Mouse (Mus musculus): ENCODE results near the gene Smpdl3a. TPM values are rescaled to one million over a fixed set of nuclear protein-coding genes. Genes with fewer than 3 reads are reported as not detected.

The Smpdl3a gene
- polyA plus RNA-seq, 1 experiment from 2014 or later = 27.7 TPM

GRCm38 (mm10) chr10:57784131-57784875, 9.8 kb upstream of the Smpdl3a start:
- Histone ChIP-seq H3K9ac (ENCODE audit: low read length) (no peak overlapping the region), H3K4me2 (ENCODE audit: low read length) (peak overlapping the region; percentile 42), H3K4me1 (replicated peaks; ENCODE audit: control insufficient read depth, insufficient read depth, low read length) (peaks cover 11% of the 10 kb centered on the region), H3K27me3 (replicated peaks; ENCODE audit: control insufficient read depth, insufficient read depth, low read length) (no peaks in the 10 kb centered on the region), H3K4me3 (ENCODE audit: low read depth, low read length) (no peak overlapping the region; the same call in 1 of the 2 replicates), H3K9me3 (ENCODE audit: control insufficient read depth, low read length) (no peaks in the 10 kb centered on the region), H3K27ac (ENCODE audit: low read depth) (peak overlapping the region; percentile 4; the same call in 1 of the 2 replicates), H3K36me3 (ENCODE audit: control insufficient read depth, insufficient read depth, low read length) (no peaks in the 10 kb centered on the region)
- WGBS = 18% methylated on average over 7 of the region's 7 CpGs
- ATAC-seq (replicated peaks; ENCODE audit: low FRiP score, low TSS enrichment, low read depth) (peak; percentile 53; the same call in 1 of the 2 replicates), DNase-seq (ENCODE audit: low spot score) (peak; percentile 77)

- no peaks in the 10 kb centered on the region for H3K9me3 ChIP-seq (ENCODE audit: control insufficient read depth, low read length)
- peaks cover 11% of the 10 kb centered on the region for H3K4me1 ChIP-seq (replicated peaks; ENCODE audit: control insufficient read depth, insufficient read depth, low read length)
- peak within 1 kb of the TSS; percentile 11; the same call in 1 of the 2 replicates for H3K4me3 ChIP-seq (ENCODE audit: low read depth, low read length)
- H3K27me3 ChIP-seq (replicated peaks; ENCODE audit: control insufficient read depth, insufficient read depth, low read length) = no peaks in the 10 kb centered on the region
- no peak within 1 kb of the TSS for H3K9ac ChIP-seq (ENCODE audit: low read length)
- DNase-seq (ENCODE audit: low spot score) (no peak), ATAC-seq (replicated peaks; ENCODE audit: low FRiP score, low TSS enrichment, low read depth) (no peak)
- H3K27ac ChIP-seq (ENCODE audit: low read depth) = peak within 1 kb of the TSS; percentile 22; the same call in 1 of the 2 replicates
- peak within 1 kb of the TSS; percentile 42 for H3K4me2 ChIP-seq (ENCODE audit: low read length)
- H3K36me3 ChIP-seq (ENCODE audit: control insufficient read depth, insufficient read depth, low read length) = no peaks in the 10 kb centered on the region
- 16% methylated on average over 7 of the region's 7 CpGs for WGBS
These were observed 9.3 kb upstream of the Smpdl3a start, which contains the start of gene Fabp7 for GRCm38 (mm10) chr10:57784876-57785150. Fabp7 (plus strand) TSS chr10:57784881.

GRCm38 (mm10) chr10:57785552-57785951, 8.6 kb upstream of the Smpdl3a start:
- Histone ChIP-seq H3K9me3 (ENCODE audit: control insufficient read depth, low read length) (no peaks in the 10 kb centered on the region), H3K4me2 (ENCODE audit: low read length) (peak overlapping the region; percentile 42; the same call in 1 of the 2 replicates), H3K4me1 (replicated peaks; ENCODE audit: control insufficient read depth, insufficient read depth, low read length) (peaks cover 11% of the 10 kb centered on the region), H3K27ac (ENCODE audit: low read depth) (no peak overlapping the region), H3K27me3 (replicated peaks; ENCODE audit: control insufficient read depth, insufficient read depth, low read length) (no peaks in the 10 kb centered on the region), H3K36me3 (ENCODE audit: control insufficient read depth, insufficient read depth, low read length) (no peaks in the 10 kb centered on the region), H3K4me3 (ENCODE audit: low read depth, low read length) (no peak overlapping the region), H3K9ac (ENCODE audit: low read length) (no peak overlapping the region)
- DNase-seq (ENCODE audit: low spot score) (no peak), ATAC-seq (replicated peaks; ENCODE audit: low FRiP score, low TSS enrichment, low read depth) (no peak)
- 67% methylated on average over 2 of the region's 2 CpGs for WGBS

- H3K4me2 ChIP-seq (ENCODE audit: low read length) = no peak overlapping the region
- no peaks in the 10 kb centered on the region for H3K27me3 ChIP-seq (replicated peaks; ENCODE audit: control insufficient read depth, insufficient read depth, low read length)
- no peak overlapping the region for H3K4me3 ChIP-seq (ENCODE audit: low read depth, low read length)
- no peak overlapping the region for H3K27ac ChIP-seq (ENCODE audit: low read depth)
- WGBS = 91% methylated on average over 1 of the region's 1 CpGs
- peaks cover 6% of the 10 kb centered on the region; the same call in 1 of the 2 replicates for H3K4me1 ChIP-seq (replicated peaks; ENCODE audit: control insufficient read depth, insufficient read depth, low read length)
- ATAC-seq (replicated peaks; ENCODE audit: low FRiP score, low TSS enrichment, low read depth) = no peak
- no peaks in the 10 kb centered on the region for H3K36me3 ChIP-seq (ENCODE audit: control insufficient read depth, insufficient read depth, low read length)
- H3K9ac ChIP-seq (ENCODE audit: low read length) = no peak overlapping the region
- DNase-seq (ENCODE audit: low spot score) = no peak
- H3K9me3 ChIP-seq (ENCODE audit: control insufficient read depth, low read length) = no peaks in the 10 kb centered on the region
These were observed 1.2 kb upstream of the Smpdl3a start for GRCm38 (mm10) chr10:57792957-57793356.

- Histone ChIP-seq H3K36me3 (ENCODE audit: control insufficient read depth, insufficient read depth, low read length) (no peaks in the 10 kb centered on the region), H3K27me3 (replicated peaks; ENCODE audit: control insufficient read depth, insufficient read depth, low read length) (no peaks in the 10 kb centered on the region), H3K4me1 (replicated peaks; ENCODE audit: control insufficient read depth, insufficient read depth, low read length) (peaks cover 6% of the 10 kb centered on the region; the same call in 1 of the 2 replicates), H3K27ac (ENCODE audit: low read depth) (no peak overlapping the region), H3K9me3 (ENCODE audit: control insufficient read depth, low read length) (no peaks in the 10 kb centered on the region), H3K4me3 (ENCODE audit: low read depth, low read length) (peak overlapping the region; percentile 60), H3K4me2 (ENCODE audit: low read length) (peak overlapping the region; percentile 94), H3K9ac (ENCODE audit: low read length) (peak overlapping the region; percentile 69)
- WGBS = under 1% methylated on average over 44 of the region's 44 CpGs
- DNase-seq (ENCODE audit: low spot score) = peak; percentile 78
- ATAC-seq (replicated peaks; ENCODE audit: low FRiP score, low TSS enrichment, low read depth) = peak; percentile 84
These were observed 641 bp downstream of the Smpdl3a start for GRCm38 (mm10) chr10:57794491-57795461.

- Histone ChIP-seq H3K36me3 (ENCODE audit: control insufficient read depth, insufficient read depth, low read length) (no peaks in the 10 kb centered on the region), H3K4me1 (replicated peaks; ENCODE audit: control insufficient read depth, insufficient read depth, low read length) (peaks cover 6% of the 10 kb centered on the region; the same call in 1 of the 2 replicates), H3K27ac (ENCODE audit: low read depth) (no peak overlapping the region), H3K9ac (ENCODE audit: low read length) (no peak overlapping the region), H3K9me3 (ENCODE audit: control insufficient read depth, low read length) (no peaks in the 10 kb centered on the region), H3K4me2 (ENCODE audit: low read length) (peak overlapping the region; percentile 94), H3K27me3 (replicated peaks; ENCODE audit: control insufficient read depth, insufficient read depth, low read length) (no peaks in the 10 kb centered on the region), H3K4me3 (ENCODE audit: low read depth, low read length) (peak overlapping the region; percentile 60)
- DNase-seq (ENCODE audit: low spot score) = peak; percentile 59
- no peak for ATAC-seq (replicated peaks; ENCODE audit: low FRiP score, low TSS enrichment, low read depth)
- WGBS = 19% methylated on average over 4 of the region's 4 CpGs
These were observed 1.4 kb downstream of the Smpdl3a start for GRCm38 (mm10) chr10:57795542-57795941.

GRCm38 (mm10) chr10:57796057-57796456, 1.9 kb downstream of the Smpdl3a start:
- H3K4me1 ChIP-seq (replicated peaks; ENCODE audit: control insufficient read depth, insufficient read depth, low read length) = peaks cover 6% of the 10 kb centered on the region; the same call in 1 of the 2 replicates
- H3K4me3 ChIP-seq (ENCODE audit: low read depth, low read length) = no peak overlapping the region
- no peaks in the 10 kb centered on the region for H3K36me3 ChIP-seq (ENCODE audit: control insufficient read depth, insufficient read depth, low read length)
- no peaks in the 10 kb centered on the region for H3K27me3 ChIP-seq (replicated peaks; ENCODE audit: control insufficient read depth, insufficient read depth, low read length)
- H3K4me2 ChIP-seq (ENCODE audit: low read length) = peak overlapping the region; percentile 94; the same call in 1 of the 2 replicates
- no peak for ATAC-seq (replicated peaks; ENCODE audit: low FRiP score, low TSS enrichment, low read depth)
- H3K27ac ChIP-seq (ENCODE audit: low read depth) = no peak overlapping the region
- H3K9me3 ChIP-seq (ENCODE audit: control insufficient read depth, low read length) = no peaks in the 10 kb centered on the region
- H3K9ac ChIP-seq (ENCODE audit: low read length) = no peak overlapping the region
- 35% methylated on average over 4 of the region's 4 CpGs for WGBS
- peak; percentile 59 for DNase-seq (ENCODE audit: low spot score)

GRCm38 (mm10) chr10:57799486-57799885, 5.4 kb downstream of the Smpdl3a start:
- no peak overlapping the region for H3K4me3 ChIP-seq (ENCODE audit: low read depth, low read length)
- H3K27ac ChIP-seq (ENCODE audit: low read depth) = no peak overlapping the region
- H3K9ac ChIP-seq (ENCODE audit: low read length) = no peak overlapping the region
- H3K27me3 ChIP-seq (replicated peaks; ENCODE audit: control insufficient read depth, insufficient read depth, low read length) = no peaks in the 10 kb centered on the region
- 90% methylated on average over 1 of the region's 1 CpGs for WGBS
- H3K9me3 ChIP-seq (ENCODE audit: control insufficient read depth, low read length) = no peaks in the 10 kb centered on the region
- no peak for ATAC-seq (replicated peaks; ENCODE audit: low FRiP score, low TSS enrichment, low read depth)
- H3K4me1 ChIP-seq (replicated peaks; ENCODE audit: control insufficient read depth, insufficient read depth, low read length) = peaks cover 6% of the 10 kb centered on the region; the same call in 1 of the 2 replicates
- H3K36me3 ChIP-seq (ENCODE audit: control insufficient read depth, insufficient read depth, low read length) = no peaks in the 10 kb centered on the region
- DNase-seq (ENCODE audit: low spot score) = no peak
- H3K4me2 ChIP-seq (ENCODE audit: low read length) = no peak overlapping the region

Measured in intestine, embryonic 14.5 days (tissue).